Mouse (Mus musculus) inflammation-experienced regulatory T-cells, adult 6 months (primary cell): Measurements from ENCODE around the gene Mgea5. TPM values are rescaled to one million over a fixed set of nuclear protein-coding genes. Genes with fewer than 3 reads are reported as not detected.

Experiments
- ATAC-seq: one replicate; pipeline ENCODE4 v1.8.0; 2017
- polyA plus RNA-seq, 3 experiments: library from polyadenylated mRNA; unstranded; fragments of 100-300 nt; shearing (Covaris generic); gene quantifications; one replicate each; pipeline ENCODE4 v1.2.1; 2017

The Mgea5 gene
- polyA plus RNA-seq, 3 experiments from 2014 or later: 124 to 242 (median 205) TPM

DNA sequence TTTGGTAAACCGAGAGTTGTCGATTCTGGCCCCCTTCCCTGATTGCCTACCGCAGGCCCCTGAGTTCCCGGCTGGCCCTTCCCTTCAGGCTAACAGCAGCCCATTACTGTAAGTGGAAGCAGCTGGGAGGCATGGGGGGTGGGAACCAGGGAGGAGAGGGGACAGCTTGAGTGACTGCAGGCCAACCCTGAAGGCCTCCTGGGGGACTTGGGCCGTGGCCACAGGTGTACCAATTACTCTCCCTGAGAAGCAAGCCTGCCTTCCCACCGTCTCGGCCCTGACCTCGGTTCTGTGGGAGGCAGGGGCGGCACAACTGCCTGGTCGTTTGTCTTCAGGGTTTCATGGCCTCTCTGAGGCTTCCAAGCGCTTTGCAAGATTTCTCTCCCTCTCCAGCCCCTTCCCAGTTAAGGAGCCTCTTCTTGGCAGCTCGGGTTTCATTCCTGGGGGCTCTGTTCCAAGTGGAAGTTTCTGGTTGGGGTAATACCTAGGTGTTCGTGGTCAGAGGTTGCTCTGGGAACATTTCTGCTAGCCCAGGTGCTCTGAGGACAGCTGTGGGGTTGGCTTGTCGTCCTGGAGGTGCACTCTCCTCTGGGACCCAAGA, 57.9 kb downstream of the Mgea5 start:
- ATAC-seq: no peak

DNA sequence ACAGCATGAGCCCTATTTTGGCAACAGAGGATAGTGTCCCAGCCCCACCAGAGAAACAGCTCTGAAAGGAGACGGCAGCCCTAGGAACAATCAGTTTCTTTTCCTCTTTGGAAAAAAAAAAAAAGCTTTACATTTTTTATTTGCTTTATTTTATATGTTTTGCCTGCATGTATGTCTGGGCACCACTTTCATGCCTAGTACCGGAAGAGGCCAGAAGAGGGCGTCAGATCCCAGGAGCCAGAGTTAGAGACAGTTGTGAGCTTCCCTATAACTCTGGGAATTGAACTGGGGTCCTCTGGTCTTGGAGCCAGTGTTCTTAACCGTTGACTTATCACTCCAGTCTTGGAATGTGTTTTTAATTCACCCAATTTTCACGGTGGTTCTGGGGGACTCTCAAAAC, 61.4 kb downstream of the Mgea5 start:
- ATAC-seq: no peak

DNA sequence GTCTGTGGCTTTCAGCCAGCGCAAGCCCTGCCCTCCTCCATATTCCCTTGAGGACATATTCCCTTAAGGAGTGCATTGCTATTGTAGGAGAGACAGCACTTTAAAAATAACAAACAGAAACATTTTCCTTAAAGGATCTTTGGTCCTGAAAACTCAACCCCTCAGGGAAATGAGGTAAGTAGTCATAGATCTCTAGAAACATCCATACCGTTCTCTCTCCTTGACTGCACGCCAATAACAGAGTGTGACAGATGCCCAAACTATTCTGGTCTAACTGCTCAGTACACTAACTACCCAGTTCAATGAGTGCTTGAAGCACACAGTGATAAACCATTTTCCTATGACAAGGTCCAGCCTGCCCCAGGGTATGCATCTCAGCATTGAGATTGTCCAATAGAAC, 65.4 kb downstream of the Mgea5 start:
- ATAC-seq: no peak

DNA sequence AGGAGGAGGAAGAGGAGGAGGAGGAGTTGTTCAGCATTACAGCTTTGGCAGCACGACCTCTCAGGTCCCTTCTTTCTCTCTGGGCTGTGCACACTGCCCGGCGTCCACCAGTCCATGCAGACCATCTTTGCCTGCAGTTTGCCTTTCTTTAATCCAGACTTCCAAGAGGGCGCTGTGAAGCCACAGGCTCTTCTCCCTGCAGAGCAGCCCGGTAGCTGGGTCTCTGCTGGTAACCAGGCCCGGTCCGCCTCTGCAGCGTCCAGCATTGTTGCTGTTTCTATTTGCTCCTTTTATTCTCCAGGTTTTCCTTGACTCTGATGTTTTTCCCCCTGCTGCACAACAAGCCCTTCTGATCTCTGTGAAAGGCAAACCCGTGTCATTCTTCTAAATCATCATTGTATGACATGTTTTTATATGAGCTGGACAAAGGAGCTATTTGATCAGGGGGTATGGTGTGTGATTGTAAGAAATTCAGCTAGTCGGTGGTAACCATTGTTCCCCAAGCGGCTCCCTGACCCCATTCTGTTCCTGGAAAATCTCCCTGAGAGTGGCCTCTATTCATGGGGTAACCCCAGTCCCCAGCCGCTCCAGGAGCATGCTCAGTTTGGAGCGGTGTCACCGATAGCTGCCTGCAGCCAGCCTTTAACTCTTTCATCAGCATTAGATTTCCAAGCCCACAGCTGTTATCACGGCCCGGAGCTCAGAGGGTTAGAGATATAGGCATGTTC, 66.0 kb downstream of the Mgea5 start:
- ATAC-seq: no peak

DNA sequence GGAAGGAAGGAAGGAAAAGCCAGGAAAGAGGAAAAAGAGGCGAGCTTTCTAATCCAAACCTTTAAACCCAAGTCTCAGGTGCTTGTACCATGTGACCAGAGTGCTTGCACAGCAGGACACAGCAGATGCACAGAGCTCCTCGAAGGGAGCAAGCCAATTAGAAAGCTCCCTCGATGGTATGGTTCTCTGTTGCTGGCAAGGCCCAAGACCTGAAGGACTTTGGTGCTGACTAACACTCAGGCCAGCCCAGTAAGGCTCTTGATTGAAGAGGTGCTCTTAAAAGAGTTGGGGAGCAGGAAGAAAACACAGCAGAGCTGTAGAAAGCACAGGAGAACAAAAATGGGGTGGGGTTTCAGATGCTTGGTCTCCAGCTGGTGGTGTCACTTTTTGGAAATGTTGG, 74.9 kb downstream of the Mgea5 start:
- ATAC-seq: no peak

Other genes with a start within 250 kb of the Mgea5 start
- gene Poll, start 223.3 kb downstream of the Mgea5 start, polyA plus RNA-seq: 10 to 100 TPM; 24.9 to 27.6 (median 25.5) TPM
- 10 to 100 TPM; 58.9 to 75.9 (median 69.8) TPM for gene Gm17018, start 223.2 kb downstream of the Mgea5 start, polyA plus RNA-seq
- 10 to 100 TPM in 2 of 3 experiments, 1 to 10 TPM in 1; 6.0 to 14.9 (median 14.4) TPM for gene Fbxw4, start 123.5 kb downstream of the Mgea5 start, polyA plus RNA-seq
- gene Fgf8, start 40.9 kb downstream of the Mgea5 start, polyA plus RNA-seq: not detected
- 10 to 100 TPM; 12.9 to 73.1 (median 57.3) TPM for gene Npm3, start 34.2 kb downstream of the Mgea5 start, polyA plus RNA-seq
- gene Kcnip2, start 32.2 kb upstream of the Mgea5 start, polyA plus RNA-seq: 10 to 100 TPM in 2 of 3 experiments, 1 to 10 TPM in 1; 3.4 to 13.9 (median 10.1) TPM
- 10 to 100 TPM in 1 of 3 experiments, 1 to 10 TPM in 2; 8.0 to 10.9 (median 9.5) TPM for gene Armh3, start 214.7 kb upstream of the Mgea5 start, polyA plus RNA-seq
- gene Hps6, start 219.7 kb upstream of the Mgea5 start, polyA plus RNA-seq: 1 to 10 TPM; 1.3 to 3.1 (median 2.6) TPM